Mouse (Mus musculus) layer of hippocampus, postnatal 25 days (tissue): ENCODE measurements around the gene Fbxo42. TPM values are rescaled to one million over a fixed set of nuclear protein-coding genes. Genes with fewer than 3 reads are reported as not detected.
A peak's percentile ranks its signal among the peaks of the same experiment; 100 is the strongest.

Experiments used
- DNase-seq, 2 experiments: peaks; one replicate each; pipeline ENCODE4 v3.0.0; 2022; ENCODE audit warnings: mixed read lengths in 2 of 2, low spot score in 1 of 2; ENCODE audit errors: extremely low spot score in 1 of 2
- total RNA-seq, 2 experiments: library from RNA; stranded (reverse); gene quantifications; 2 replicates each; pipeline ENCODE4 v1.2.3; 2021

The Fbxo42 gene
- total RNA-seq, 2 experiments from 2014 or later = 25.2 to 25.8 TPM

GRCm38 (mm10) chr4:141212892-141213291, 65.2 kb downstream of the Fbxo42 start:
- DNase-seq = no peak

DNA sequence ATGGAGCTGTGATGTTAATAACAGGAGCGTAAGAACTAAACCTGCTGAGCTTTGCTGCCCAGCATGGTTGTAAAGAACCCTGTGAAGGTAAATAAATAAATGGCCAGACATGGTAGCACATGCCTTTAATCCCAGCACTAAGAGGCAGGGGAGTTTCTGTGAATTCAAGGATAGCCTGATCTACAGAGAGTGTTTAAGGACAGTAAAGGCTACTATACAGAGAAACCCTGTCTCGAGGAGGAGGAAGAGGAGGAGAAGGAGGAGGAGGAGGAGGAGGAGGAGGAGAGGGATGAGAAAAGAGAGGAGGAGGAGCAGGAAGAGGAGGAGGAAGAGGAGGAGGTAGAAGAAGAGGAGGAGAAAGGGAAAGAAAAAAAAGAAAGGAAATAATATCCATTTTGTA, 65.6 kb downstream of the Fbxo42 start:
- DNase-seq = no peak

- peak; percentile 86 to 95 for DNase-seq
Measured at GRCm38 (mm10) chr4:141213770-141214336, 66.1 kb downstream of the Fbxo42 start, which contains the start of gene Rsg1. Gene Rsg1, plus strand, starts transcription at chr4:141213956.

- no peak for DNase-seq
Measured at GRCm38 (mm10) chr4:141214337-141214851, 66.7 kb downstream of the Fbxo42 start.

GRCm38 (mm10) chr4:141219583-141220213, 72.0 kb downstream of the Fbxo42 start:
- DNase-seq = no peak

DNA sequence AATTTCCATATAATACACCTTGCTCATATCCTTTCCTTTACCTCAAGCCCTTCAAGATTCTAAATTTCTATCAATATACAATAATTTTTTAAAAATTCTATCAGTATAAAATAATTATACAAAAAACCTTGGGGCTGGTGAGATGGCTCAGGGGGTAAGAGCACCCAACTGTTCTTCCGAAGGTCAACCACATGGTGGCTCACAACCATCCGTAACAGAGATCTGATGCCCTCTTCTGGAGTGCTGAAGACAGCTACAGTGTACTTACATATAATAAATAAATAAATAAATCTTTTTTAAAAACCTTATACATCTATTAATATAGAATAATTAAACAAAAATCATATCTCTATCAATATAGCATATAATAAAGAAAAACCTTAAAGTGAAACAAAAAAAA, 74.1 kb downstream of the Fbxo42 start:
- no peak for DNase-seq

- DNase-seq = no peak
Measured at GRCm38 (mm10) chr4:141222752-141223151, 75.0 kb downstream of the Fbxo42 start.

GRCm38 (mm10) chr4:141228687-141229086, 81.0 kb downstream of the Fbxo42 start:
- no peak for DNase-seq

- DNase-seq = no peak
Measured at GRCm38 (mm10) chr4:141233196-141233595, 85.5 kb downstream of the Fbxo42 start.

GRCm38 (mm10) chr4:141235537-141236111, 87.9 kb downstream of the Fbxo42 start:
- no peak for DNase-seq

- DNase-seq = no peak
Measured at GRCm38 (mm10) chr4:141236856-141237255, 89.1 kb downstream of the Fbxo42 start.

GRCm38 (mm10) chr4:141238492-141239387, 91.0 kb downstream of the Fbxo42 start:
- DNase-seq = no peak

GRCm38 (mm10) chr4:141239388-141240125, 91.8 kb downstream of the Fbxo42 start, which contains the start of gene Arhgef19:
Gene Arhgef19, plus strand, starts transcription at chr4:141239499.
- peak in 1 of 2 experiments; percentile 30 for DNase-seq

DNA sequence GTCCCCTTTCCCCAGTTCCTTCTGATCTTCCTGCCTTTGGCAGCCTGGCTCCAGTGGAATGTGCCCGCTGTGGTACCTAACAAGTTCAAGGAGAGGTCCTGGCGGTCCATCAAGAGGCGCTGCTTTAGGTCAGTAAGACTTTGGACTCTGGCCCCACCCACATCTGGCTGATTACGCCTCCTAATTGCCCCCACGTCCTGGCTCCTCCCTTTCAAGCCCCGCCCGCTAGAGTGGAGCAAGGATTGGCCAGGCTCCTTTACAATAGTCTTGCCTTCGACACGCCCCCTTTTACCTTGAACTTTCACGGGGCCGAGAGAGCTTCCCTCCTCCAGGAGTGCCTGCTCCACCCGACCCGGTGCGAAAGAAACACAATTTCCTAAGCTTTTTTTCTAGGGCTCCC, 92.9 kb downstream of the Fbxo42 start:
- DNase-seq = no peak

DNA sequence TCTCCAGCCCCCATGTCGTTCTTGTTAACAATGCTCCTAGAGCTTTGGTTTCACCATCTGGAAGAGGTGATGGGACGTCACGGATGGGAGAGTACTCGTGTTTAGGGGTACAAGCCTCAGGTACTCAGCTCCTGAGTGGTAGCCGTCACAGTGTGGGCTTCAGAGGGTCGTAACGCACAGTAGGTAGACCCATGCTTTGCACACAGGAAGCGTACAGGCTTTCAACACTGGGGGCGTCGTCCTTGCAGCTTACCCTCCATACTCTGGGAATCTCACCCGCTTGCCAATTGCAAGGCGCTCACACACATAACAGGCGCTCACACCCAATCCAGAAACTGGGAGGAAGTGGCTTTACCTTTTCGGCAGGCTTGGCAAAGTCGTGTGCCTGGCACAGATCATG, 94.1 kb downstream of the Fbxo42 start:
- DNase-seq = no peak

DNA sequence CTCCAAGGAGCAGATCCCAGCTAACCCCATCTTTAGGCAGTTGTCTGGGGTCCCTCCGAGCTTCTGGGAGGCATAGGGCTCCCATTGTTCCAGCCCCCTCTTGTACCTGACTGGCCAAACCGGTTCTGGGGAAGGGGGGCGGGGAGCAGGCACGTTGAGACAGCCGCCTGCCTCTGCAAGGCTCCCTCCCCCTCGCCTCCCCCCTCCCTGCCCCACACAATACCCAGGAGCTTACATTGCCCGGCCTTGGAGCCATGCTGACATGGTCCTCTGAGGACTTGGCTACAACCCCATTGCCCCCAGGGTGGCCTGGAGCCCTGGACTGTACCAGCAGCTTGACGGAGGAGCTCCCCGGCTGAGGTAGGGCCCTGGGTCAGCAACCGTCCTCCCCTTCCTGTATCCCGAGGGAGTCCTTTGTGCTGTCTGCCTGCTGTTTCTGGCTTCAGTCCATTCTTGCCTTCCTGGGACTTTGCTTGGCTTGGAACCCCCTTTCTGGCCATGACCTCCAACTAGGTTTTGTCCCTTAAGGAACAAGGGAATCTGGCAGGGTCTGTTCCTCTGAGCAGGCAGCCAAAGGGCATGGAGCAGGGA, 95.0 kb downstream of the Fbxo42 start:
- DNase-seq = no peak

DNA sequence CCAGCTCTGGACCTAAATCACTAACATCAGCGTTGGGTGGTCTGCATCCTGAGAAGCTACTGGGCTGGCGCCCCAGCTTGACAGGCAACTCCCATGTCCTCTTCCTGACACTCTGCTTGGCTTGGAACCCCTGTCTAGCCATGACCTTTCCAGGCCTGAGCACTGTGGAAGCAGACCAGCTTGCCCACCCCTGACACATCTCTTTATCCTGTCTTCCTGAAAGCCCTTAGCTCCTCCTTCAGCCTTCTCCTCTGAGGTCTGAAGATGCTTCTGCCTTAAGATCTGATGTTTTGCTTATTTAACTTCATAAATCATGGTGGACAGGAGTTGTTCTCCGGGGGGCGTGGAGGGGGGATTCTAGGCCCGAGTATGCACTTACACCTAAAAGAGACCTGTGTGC, 95.9 kb downstream of the Fbxo42 start:
- DNase-seq = no peak

GRCm38 (mm10) chr4:141244401-141244800, 96.7 kb downstream of the Fbxo42 start:
- DNase-seq = no peak

DNA sequence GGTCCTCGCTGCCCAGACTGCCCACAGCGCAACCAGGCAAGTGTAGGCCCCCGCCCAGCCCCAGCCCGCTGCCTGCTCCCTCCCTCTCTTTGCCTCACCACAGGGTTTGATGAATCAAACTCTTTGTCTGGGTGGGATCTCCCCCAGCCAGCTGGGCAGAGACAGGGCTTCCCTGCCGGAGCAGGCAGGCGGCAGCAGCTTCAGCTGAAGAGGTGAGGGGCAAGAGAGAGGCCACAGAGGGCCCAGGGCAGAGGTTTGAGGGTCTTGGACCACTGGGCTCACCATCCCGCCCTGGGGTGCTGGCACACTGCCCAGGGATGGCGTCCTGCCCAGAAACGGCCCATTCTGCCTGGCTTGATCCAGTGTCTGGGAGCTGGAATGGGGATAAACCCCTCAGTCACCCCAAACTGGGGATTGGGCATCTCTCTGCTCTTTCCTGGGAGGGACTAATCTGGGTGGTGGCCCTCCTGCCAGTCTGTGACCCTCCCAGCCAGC, 97.3 kb downstream of the Fbxo42 start:
- DNase-seq = peak; percentile 61 to 74
